In the genomic region with DNA sequence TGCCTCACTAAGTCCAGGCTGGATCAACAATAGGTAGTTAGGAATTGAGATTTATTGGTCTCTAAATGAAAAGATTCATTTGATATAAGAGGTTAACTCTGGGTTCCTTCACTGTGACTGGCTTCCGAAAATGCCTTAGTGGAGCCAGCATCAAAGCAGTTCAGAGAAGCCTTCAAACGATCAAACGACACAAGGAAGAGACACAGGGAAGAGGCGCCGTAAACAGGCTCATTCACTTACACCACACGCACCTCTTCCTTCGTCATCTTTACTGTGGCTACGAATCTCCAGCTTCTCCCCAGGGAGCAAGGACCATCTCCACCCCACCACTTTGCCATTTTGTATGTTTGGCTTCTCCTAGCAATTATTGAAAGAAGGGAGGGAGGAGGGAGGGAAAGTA, we compare ENCODE assay signal across 11 mouse cellular contexts. TPM values are rescaled to one million over a fixed set of nuclear protein-coding genes. Genes with fewer than 3 reads are reported as not detected.
DNase-seq lines count a peak whose midpoint lies in the region; ATAC-seq and TF ChIP-seq lines count a peak whose summit lies in the region.
"Had no signal": no experiment of that assay in that cellular context is flagged by ENCODE, and none has a peak within 500 bp of the region (broad histone marks: within the 10 kb centered on the region; RNA-seq: fewer than 3 reads in every experiment).

No protein-coding gene starts in this region.

- peaks cover 20% of the 10 kb centered on the region for H3K4me1 ChIP-seq in lung, embryonic 14.5 days (ENCODE audit: insufficient read depth)
- peaks cover 3% of the 10 kb centered on the region for H3K4me1 ChIP-seq in embryonic facial prominence, embryonic 11.5 days (ENCODE audit: control insufficient read depth, insufficient read depth, low read length)
- peaks cover 58% of the 10 kb centered on the region for H3K4me1 ChIP-seq in hindbrain, embryonic 12.5 days
- peaks cover 47% of the 10 kb centered on the region for H3K4me1 ChIP-seq in neural tube, embryonic 12.5 days
- H3K4me1 ChIP-seq: liver, embryonic 15.5 days had no signal

- no peak overlapping the region for H3K9ac ChIP-seq in lung, embryonic 14.5 days
- H3K9ac ChIP-seq in embryonic facial prominence, embryonic 11.5 days (replicated peaks; ENCODE audit: low read length): no peak overlapping the region
- no peak overlapping the region for H3K9ac ChIP-seq in hindbrain, embryonic 12.5 days
- no peak overlapping the region for H3K9ac ChIP-seq in neural tube, embryonic 12.5 days
- H3K9ac ChIP-seq: liver, embryonic 15.5 days had no signal

- H3K27me3 ChIP-seq in lung, embryonic 14.5 days (ENCODE audit: insufficient read depth, low read length): 0 out of 2 replicates have a peak, but pooled peaks cover under 1% of the 10 kb centered on the region
- peaks cover 13% of the 10 kb centered on the region for H3K27me3 ChIP-seq in embryonic facial prominence, embryonic 11.5 days (ENCODE audit: control insufficient read depth, insufficient read depth, low read length)
- peaks cover 60% of the 10 kb centered on the region for H3K27me3 ChIP-seq in hindbrain, embryonic 12.5 days
- H3K27me3 ChIP-seq in neural tube, embryonic 12.5 days (replicated peaks): peaks cover 58% of the 10 kb centered on the region

- WGBS in lung, embryonic 14.5 days: 50% methylated on average over 8 of the region's 8 CpGs
- WGBS in embryonic facial prominence, embryonic 11.5 days: 19% methylated on average over 8 of the region's 8 CpGs
- WGBS in hindbrain, embryonic 12.5 days: 7% methylated on average over 8 of the region's 8 CpGs
- 11% methylated on average over 8 of the region's 8 CpGs for WGBS in neural tube, embryonic 12.5 days

- H3K9me3 ChIP-seq in lung, embryonic 14.5 days (ENCODE audit: low read depth, low read length): no peaks in the 10 kb centered on the region
- no peaks in the 10 kb centered on the region for H3K9me3 ChIP-seq in embryonic facial prominence, embryonic 11.5 days (replicated peaks; ENCODE audit: control insufficient read depth, low read length)
- H3K9me3 ChIP-seq in hindbrain, embryonic 12.5 days (replicated peaks): no peaks in the 10 kb centered on the region
- no peaks in the 10 kb centered on the region for H3K9me3 ChIP-seq in neural tube, embryonic 12.5 days
- H3K9me3 ChIP-seq: limb, embryonic 10.5 days; liver, embryonic 15.5 days had no signal

- no peak for ATAC-seq in lung, embryonic 14.5 days (ENCODE audit: insufficient read depth)
- no peak for ATAC-seq in embryonic facial prominence, embryonic 11.5 days (replicated peaks; ENCODE audit: insufficient number of reproducible peaks, low FRiP score, low TSS enrichment, low read depth)
- no peak for ATAC-seq in hindbrain, embryonic 12.5 days (ENCODE audit: low FRiP score)
- ATAC-seq in neural tube, embryonic 12.5 days (ENCODE audit: low FRiP score, low read depth): no peak
- ATAC-seq in inflammation-experienced regulatory T-cells, adult 6 months: no peak
- no peak for ATAC-seq in frontal cortex, adult (ENCODE audit: low TSS enrichment)

- no peak overlapping the region for H3K4me2 ChIP-seq in lung, embryonic 14.5 days
- H3K4me2 ChIP-seq in embryonic facial prominence, embryonic 11.5 days (ENCODE audit: low read depth, low read length): no peak overlapping the region
- peak overlapping the region; percentile 22 for H3K4me2 ChIP-seq in hindbrain, embryonic 12.5 days (replicated peaks)
- peak overlapping the region; percentile 1; the same call in 1 of the 2 replicates for H3K4me2 ChIP-seq in neural tube, embryonic 12.5 days (replicated peaks)
- H3K4me2 ChIP-seq: liver, embryonic 15.5 days had no signal

- no peak overlapping the region for H3K27ac ChIP-seq in lung, embryonic 14.5 days (ENCODE audit: low read depth)
- H3K27ac ChIP-seq in embryonic facial prominence, embryonic 11.5 days (replicated peaks; ENCODE audit: low read depth, low read length): no peak overlapping the region
- H3K27ac ChIP-seq in hindbrain, embryonic 12.5 days: peak overlapping the region; percentile 69
- no peak overlapping the region for H3K27ac ChIP-seq in neural tube, embryonic 12.5 days
- H3K27ac ChIP-seq: limb, embryonic 10.5 days; liver, embryonic 15.5 days had no signal

- peak; percentile 26 for DNase-seq in lung, embryonic 14.5 days
- no peak for DNase-seq in lung, postnatal 10 days
- peak; percentile 4 for DNase-seq in embryonic facial prominence, embryonic 11.5 days (ENCODE audit: low spot score)
- DNase-seq: adrenal gland, postnatal 10 days; heart, adult 18-20 months had no signal

- no peak overlapping the region for H3K4me3 ChIP-seq in lung, embryonic 14.5 days (ENCODE audit: low read depth, low read length)
- no peak overlapping the region for H3K4me3 ChIP-seq in embryonic facial prominence, embryonic 11.5 days (ENCODE audit: low read depth, low read length)
- no peak overlapping the region for H3K4me3 ChIP-seq in hindbrain, embryonic 12.5 days
- no peak overlapping the region for H3K4me3 ChIP-seq in neural tube, embryonic 12.5 days
- H3K4me3 ChIP-seq: limb, embryonic 10.5 days; liver, embryonic 15.5 days had no signal

- peaks cover 46% of the 10 kb centered on the region for H3K36me3 ChIP-seq in lung, embryonic 14.5 days (ENCODE audit: insufficient read depth)
- H3K36me3 ChIP-seq in embryonic facial prominence, embryonic 11.5 days (replicated peaks; ENCODE audit: control insufficient read depth, insufficient read depth, low read depth, low read length): no peaks in the 10 kb centered on the region
- no peaks in the 10 kb centered on the region for H3K36me3 ChIP-seq in hindbrain, embryonic 12.5 days
- no peaks in the 10 kb centered on the region for H3K36me3 ChIP-seq in neural tube, embryonic 12.5 days
- H3K36me3 ChIP-seq: limb, embryonic 10.5 days; liver, embryonic 15.5 days had no signal

- TF ChIP-seq CTCF in lung, embryonic 14.5 days (IDR thresholded peaks at IDR 0.05; ENCODE audit: low read depth): no peak

RNA-seq across cellular contexts. Expression of a gene that starts 23.8 kb away (rescaled TPM):
- 142 and 146 TPM in 2 replicates for polyA plus RNA-seq in lung, embryonic 14.5 days (2014; fragmentation: Nextera tagmentation; extraction: Ambion mirVana)
- polyA plus RNA-seq in embryonic facial prominence, embryonic 11.5 days (2014; fragmentation: Nextera tagmentation; extraction: Ambion mirVana): 106 and 114 TPM in 2 replicates
- polyA plus RNA-seq in hindbrain, embryonic 12.5 days (2016; fragmentation: Nextera tagmentation; extraction: Ambion mirVana): 133 and 146 TPM in 2 replicates
- polyA plus RNA-seq in neural tube, embryonic 12.5 days (2016; fragmentation: Nextera tagmentation; extraction: Ambion mirVana): 101 and 103 TPM in 2 replicates
- polyA plus RNA-seq in inflammation-experienced regulatory T-cells, adult 6 months (2017; shearing (Covaris generic)): under 1 TPM in 1 of 3 experiments, not detected in 2; 0.32 TPM

Comparison
In these comparisons a context has a peak if more than half of its experiments do, and no peak if none do; other contexts are left out.
1. H3K4me2 ChIP-seq: peak in hindbrain, embryonic 12.5 days (single experiment) and neural tube, embryonic 12.5 days (single experiment); none in lung, embryonic 14.5 days (single experiment) and embryonic facial prominence, embryonic 11.5 days (single experiment).
2. RNA of a gene that starts 23.8 kb away (polyA plus RNA-seq): 142 to 146 TPM in lung, embryonic 14.5 days, 133 to 146 TPM in hindbrain, embryonic 12.5 days, 106 to 114 TPM in embryonic facial prominence, embryonic 11.5 days and 101 to 103 TPM in neural tube, embryonic 12.5 days; 0.32 TPM in inflammation-experienced regulatory T-cells, adult 6 months; every median in the first group is over 10 times any median in the second.